Mouse (Mus musculus) embryonic facial prominence, embryonic 14.5 days (tissue): Measurements from ENCODE around the gene Tmem222. TPM values are rescaled to one million over a fixed set of nuclear protein-coding genes. Genes with fewer than 3 reads are reported as not detected.

Experiments
- ATAC-seq: fragments of 200-750 bp; cut with Nextera tagmentation; 2 replicates; pipeline ENCODE4 v1.8.0; 2017; ENCODE audit warnings: low read depth, moderate number of reproducible peaks, moderate TSS enrichment
- DNase-seq: peaks from one replicate; pipeline ENCODE4 v3.0.0-alpha.2; 2015; ENCODE audit warnings: low spot score
- H3K27ac ChIP-seq: fragments of 300-500 bp; sonication (generic); replicated peaks from 2 replicates; pipeline ENCODE4 v1.5.1; 2014; ENCODE audit warnings: low read depth, mild to moderate bottlenecking, low read length, moderate library complexity
- H3K27me3 ChIP-seq: fragments of 300-500 bp; sonication (generic); replicated peaks from 2 replicates; pipeline ENCODE4 v1.6.1; 2014; ENCODE audit warnings: low read length; ENCODE audit not compliant: control insufficient read depth, insufficient read depth
- H3K36me3 ChIP-seq: fragments of 300-500 bp; sonication (generic); 2 replicates; pipeline ENCODE4 v1.6.1; 2014; ENCODE audit warnings: low read length, mixed read lengths; ENCODE audit not compliant: control insufficient read depth, insufficient read depth
- H3K4me1 ChIP-seq: fragments of 300-500 bp; sonication (generic); 2 replicates; pipeline ENCODE4 v1.6.1; 2014; ENCODE audit warnings: antibody characterized with exemption, low read length; ENCODE audit not compliant: control insufficient read depth, insufficient read depth
- H3K4me2 ChIP-seq: fragments of 300-500 bp; sonication (generic); 2 replicates; pipeline ENCODE4 v1.6.1; 2014; ENCODE audit warnings: low read depth, mild to moderate bottlenecking, low read length, moderate library complexity, mixed read lengths
- H3K4me3 ChIP-seq: fragments of 300-500 bp; sonication (generic); 2 replicates; pipeline ENCODE4 v1.5.1; 2014; ENCODE audit warnings: low read depth, mild to moderate bottlenecking, low read length
- H3K9ac ChIP-seq: fragments of 300-500 bp; sonication (generic); 2 replicates; pipeline ENCODE4 v1.6.1; 2014; ENCODE audit warnings: low read depth, mild to moderate bottlenecking, low read length, moderate library complexity, mixed read lengths
- H3K9me3 ChIP-seq: fragments of 300-500 bp; sonication (generic); 2 replicates; pipeline ENCODE4 v1.6.1; 2016; ENCODE audit warnings: low read length; ENCODE audit not compliant: control insufficient read depth
- WGBS: fragments of 180-500 bp; shearing (Covaris S2); extraction: QIAGEN DNeasy Blood & Tissue Kit; methylation state at CpG from one replicate; pipeline ENCODE4 v1.1.7; 2014; 5-methylcytosine and 5-hydroxymethylcytosine counted together
- polyA plus RNA-seq: library from polyadenylated mRNA; unstranded; fragments of >200 nt; fragmentation: Nextera tagmentation; extraction: Ambion mirVana; gene quantifications from 2 replicates; pipeline ENCODE4 v1.2.1, GENCODE M21; 2014

The Tmem222 gene
- polyA plus RNA-seq, 1 experiment from 2014 or later, result 68.3 TPM

DNA sequence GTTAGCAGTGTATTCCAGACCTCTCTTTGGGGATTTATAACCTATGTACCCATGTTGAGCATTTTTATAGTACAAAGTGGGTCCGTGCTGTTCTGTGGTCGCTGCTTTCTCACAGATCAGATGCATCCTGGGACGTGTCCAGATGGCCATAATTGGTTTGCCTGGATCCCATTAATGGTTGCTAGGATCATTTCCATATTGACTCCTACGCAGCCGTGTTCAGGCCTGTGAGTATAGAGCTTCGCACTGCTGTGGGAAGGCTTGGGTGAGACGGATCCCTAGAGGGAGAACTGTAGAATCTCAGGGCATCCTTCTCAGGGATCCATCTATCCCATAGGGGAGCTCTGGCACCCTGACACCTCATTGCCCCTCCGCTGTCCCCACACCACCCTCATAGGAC, 48.0 kb downstream of the Tmem222 start:
- Histone ChIP-seq H3K9ac (no peak overlapping the region), H3K27me3 (no peaks in the 10 kb centered on the region), H3K27ac (0 out of 2 replicates have a peak overlapping the region, but pooled peaks have one; percentile 28), H3K9me3 (no peaks in the 10 kb centered on the region), H3K4me1 (no peaks in the 10 kb centered on the region), H3K4me2 (no peak overlapping the region), H3K36me3 (no peaks in the 10 kb centered on the region), H3K4me3 (no peak overlapping the region)
- DNase-seq (peak; percentile 61), ATAC-seq (no peak)
- WGBS, result 35% methylated on average over 8 of the region's 8 CpGs

DNA sequence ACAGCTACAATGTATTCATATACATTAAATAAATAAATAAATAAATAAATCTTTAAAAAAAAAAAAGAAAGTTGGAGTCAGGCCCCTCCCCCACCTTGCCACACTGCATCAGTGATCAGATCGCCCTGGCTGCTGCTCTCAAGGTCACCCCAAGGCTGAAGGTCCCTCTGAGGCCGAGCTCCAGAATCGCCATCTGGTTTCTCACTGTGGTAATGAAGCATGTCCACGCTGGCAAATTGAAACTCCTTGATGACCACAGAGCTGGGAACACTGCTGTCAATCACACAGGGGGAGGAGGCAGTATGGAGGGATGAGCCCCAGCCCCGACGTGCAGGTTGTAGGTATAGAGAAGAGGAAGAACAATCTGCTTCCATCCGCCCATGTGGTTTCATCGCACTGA, 50.0 kb downstream of the Tmem222 start:
- DNase-seq (no peak), ATAC-seq (no peak)
- no peak overlapping the region for H3K27ac ChIP-seq
- H3K4me1 ChIP-seq, result 0 out of 2 replicates have a peak, but pooled peaks cover 3% of the 10 kb centered on the region
- H3K4me2 ChIP-seq, result no peak overlapping the region
- H3K4me3 ChIP-seq, result no peak overlapping the region
- no peaks in the 10 kb centered on the region for H3K27me3 ChIP-seq
- H3K36me3 ChIP-seq, result no peaks in the 10 kb centered on the region
- 45% methylated on average over 8 of the region's 8 CpGs for WGBS
- H3K9ac ChIP-seq, result no peak overlapping the region
- no peaks in the 10 kb centered on the region for H3K9me3 ChIP-seq

DNA sequence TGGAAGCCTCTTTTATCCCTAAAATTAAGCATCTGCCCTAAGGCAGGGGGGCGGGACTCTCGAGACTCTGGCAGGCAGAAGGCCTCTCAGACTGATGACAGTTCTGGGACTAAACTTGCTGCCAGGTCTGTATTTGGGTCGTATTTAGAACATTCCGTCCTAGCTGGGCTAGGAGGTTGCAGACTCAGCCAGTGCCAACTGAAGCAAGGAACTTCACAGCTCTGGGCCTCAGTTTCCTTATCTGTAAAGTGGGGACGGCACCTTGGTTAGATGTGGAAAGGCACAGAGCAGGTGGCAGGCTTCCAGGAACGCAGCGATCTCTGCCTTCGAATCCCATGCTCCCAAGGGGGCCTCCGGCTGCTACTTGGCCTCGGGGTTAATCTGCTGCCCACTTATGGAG, 51.5 kb downstream of the Tmem222 start:
- Histone ChIP-seq H3K4me2 (no peak overlapping the region), H3K27me3 (0 out of 2 replicates have a peak, but pooled peaks cover 6% of the 10 kb centered on the region), H3K36me3 (no peaks in the 10 kb centered on the region), H3K4me3 (no peak overlapping the region), H3K27ac (no peak overlapping the region), H3K9me3 (no peaks in the 10 kb centered on the region), H3K9ac (no peak overlapping the region), H3K4me1 (0 out of 2 replicates have a peak, but pooled peaks cover 3% of the 10 kb centered on the region)
- ATAC-seq (no peak), DNase-seq (no peak)
- 56% methylated on average over 10 of the region's 10 CpGs for WGBS

DNA sequence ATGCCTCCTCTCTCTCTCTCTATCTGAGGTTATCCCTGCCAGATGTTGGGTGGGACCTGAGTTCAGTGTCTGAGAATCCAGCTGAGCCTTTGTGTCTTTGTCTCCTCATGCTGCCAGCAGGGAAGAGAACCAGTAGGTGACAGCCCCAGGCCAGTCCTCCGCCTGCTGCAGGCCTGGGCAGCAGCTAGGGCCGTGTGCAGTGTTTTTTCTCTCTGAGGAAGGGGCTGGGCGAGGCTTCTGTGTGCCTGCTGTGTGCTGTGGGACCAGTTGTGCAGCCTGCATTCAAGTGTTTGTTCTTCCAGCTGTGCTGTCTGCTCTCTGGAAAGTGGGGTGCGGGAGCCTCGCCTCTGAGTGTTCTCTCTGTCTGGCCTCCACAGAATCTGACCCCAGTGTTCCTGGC, 53.7 kb downstream of the Tmem222 start:
- 0 out of 2 replicates have a peak, but pooled peaks have one; percentile 20 for ATAC-seq
- WGBS, result 42% methylated on average over 5 of the region's 5 CpGs
- no peaks in the 10 kb centered on the region for H3K36me3 ChIP-seq

DNA sequence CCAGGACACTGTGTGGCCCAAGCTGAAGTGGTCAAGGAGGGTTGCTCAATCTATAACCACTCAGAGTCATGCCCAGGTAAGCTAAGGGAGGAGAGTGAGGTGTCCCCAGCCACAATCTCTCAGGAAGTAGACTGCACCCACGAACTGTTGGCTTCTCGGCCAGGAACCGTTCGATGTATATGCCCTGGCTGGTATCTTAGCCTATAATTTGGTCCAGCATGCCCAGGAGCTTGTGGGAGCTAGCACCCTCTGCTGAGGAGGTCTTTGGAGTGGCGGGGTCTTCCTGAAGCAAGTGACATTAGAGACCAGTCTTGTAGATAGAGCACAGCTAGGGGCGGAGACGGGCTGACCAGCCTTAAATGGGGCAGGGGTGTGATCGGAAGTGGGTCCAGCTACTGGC, 55.9 kb downstream of the Tmem222 start:
- H3K4me2 ChIP-seq, result no peak overlapping the region
- DNase-seq, result no peak
- H3K36me3 ChIP-seq, result no peaks in the 10 kb centered on the region
- H3K27ac ChIP-seq, result no peak overlapping the region
- H3K4me3 ChIP-seq, result no peak overlapping the region
- no peaks in the 10 kb centered on the region for H3K9me3 ChIP-seq
- H3K9ac ChIP-seq, result no peak overlapping the region
- 86% methylated on average over 8 of the region's 8 CpGs for WGBS
- ATAC-seq, result no peak
- H3K4me1 ChIP-seq, result 0 out of 2 replicates have a peak, but pooled peaks cover 3% of the 10 kb centered on the region
- 0 out of 2 replicates have a peak, but pooled peaks cover 11% of the 10 kb centered on the region for H3K27me3 ChIP-seq

More for the DNA sequence above, 53.7 kb downstream of the Tmem222 start:
- Histone ChIP-seq H3K9ac (no peak overlapping the region), H3K4me2 (no peak overlapping the region), H3K4me1 (0 out of 2 replicates have a peak, but pooled peaks cover 3% of the 10 kb centered on the region), H3K9me3 (no peaks in the 10 kb centered on the region), H3K27me3 (0 out of 2 replicates have a peak, but pooled peaks cover 11% of the 10 kb centered on the region), H3K4me3 (no peak overlapping the region), H3K27ac (no peak overlapping the region)
- no peak for DNase-seq

DNA sequence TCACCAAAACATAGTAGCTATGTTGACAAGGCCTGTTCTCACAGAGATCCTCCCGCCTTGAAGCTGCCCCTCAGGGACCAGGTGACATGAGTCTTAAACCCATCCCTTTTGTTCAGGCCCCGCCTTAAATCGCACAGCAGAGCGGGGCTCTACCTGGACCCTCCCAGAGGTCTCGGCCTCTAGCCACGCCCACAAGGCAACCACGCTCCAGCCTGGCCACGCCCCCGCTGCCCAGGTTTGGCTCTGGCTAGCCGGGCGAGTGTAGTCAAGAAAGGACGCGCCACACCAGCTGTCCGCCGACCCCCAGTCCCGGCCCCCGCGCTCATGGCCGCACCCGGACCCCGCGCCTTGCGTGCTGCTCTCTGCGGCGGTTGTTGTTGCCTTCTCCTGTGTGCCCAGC, 56.9 kb downstream of the Tmem222 start:
- no peak overlapping the region for H3K27ac ChIP-seq
- 0 out of 2 replicates have a peak, but pooled peaks cover 11% of the 10 kb centered on the region for H3K27me3 ChIP-seq
- WGBS, result 3% methylated on average over 24 of the region's 25 CpGs
- peak overlapping the region; percentile 37 for H3K4me3 ChIP-seq
- peak overlapping the region; percentile 70 for H3K4me2 ChIP-seq
- H3K36me3 ChIP-seq, result no peaks in the 10 kb centered on the region
- no peaks in the 10 kb centered on the region for H3K9me3 ChIP-seq
- 0 out of 2 replicates have a peak, but pooled peaks cover 3% of the 10 kb centered on the region for H3K4me1 ChIP-seq
- H3K9ac ChIP-seq, result peak overlapping the region; percentile 60
- ATAC-seq (peak; percentile 44; the same call in 1 of the 2 replicates), DNase-seq (no peak)

DNA sequence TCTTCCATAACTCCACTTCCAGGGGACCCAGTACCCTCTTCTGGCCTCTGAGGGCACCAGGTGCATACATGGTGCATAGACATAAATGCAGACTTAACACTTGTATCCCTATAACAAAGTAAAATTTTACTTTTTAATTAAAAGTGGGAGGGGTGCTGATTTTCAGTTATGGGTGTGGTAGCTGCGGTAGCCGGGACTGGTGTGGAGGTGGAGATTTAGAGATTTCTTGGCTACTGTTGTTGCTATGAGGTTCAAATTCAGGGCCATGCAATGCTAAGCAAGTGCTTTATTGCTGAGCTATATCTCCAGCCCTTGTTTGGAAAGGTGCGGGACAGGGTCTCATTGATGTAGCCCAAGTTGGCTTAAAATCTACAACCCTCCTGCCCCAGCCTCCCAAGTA, 58.8 kb downstream of the Tmem222 start:
- DNase-seq (no peak), ATAC-seq (no peak)
- Histone ChIP-seq H3K4me3 (no peak overlapping the region), H3K9me3 (no peaks in the 10 kb centered on the region), H3K36me3 (no peaks in the 10 kb centered on the region), H3K4me2 (no peak overlapping the region), H3K4me1 (no peaks in the 10 kb centered on the region), H3K27ac (no peak overlapping the region), H3K9ac (no peak overlapping the region), H3K27me3 (peaks cover 18% of the 10 kb centered on the region; the same call in 1 of the 2 replicates)
- 93% methylated on average over 3 of the region's 3 CpGs for WGBS

DNA sequence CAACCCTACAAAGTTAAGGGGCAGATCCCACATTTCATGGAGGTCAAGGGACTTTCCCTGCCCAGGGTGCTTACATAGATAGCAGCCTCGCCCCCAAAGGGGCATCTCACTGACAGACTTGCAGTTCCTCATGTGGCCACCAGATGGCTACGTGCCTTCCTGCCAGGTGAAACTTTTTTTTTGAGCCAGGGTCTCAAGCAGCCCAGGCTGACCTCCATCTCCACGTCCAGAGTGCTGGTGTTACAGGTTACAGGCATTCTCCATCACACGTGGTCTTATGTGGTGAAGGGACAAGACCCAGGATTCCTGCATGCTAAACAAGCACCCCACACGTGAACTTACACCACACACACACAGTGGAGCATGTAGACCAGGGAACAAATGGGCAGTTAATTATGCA, 60.0 kb downstream of the Tmem222 start:
- DNase-seq (no peak), ATAC-seq (no peak)
- H3K9me3 ChIP-seq, result no peaks in the 10 kb centered on the region

More for the DNA sequence above, 60.0 kb downstream of the Tmem222 start:
- Histone ChIP-seq H3K27ac (no peak overlapping the region), H3K27me3 (peaks cover 29% of the 10 kb centered on the region), H3K9ac (no peak overlapping the region), H3K4me2 (no peak overlapping the region), H3K4me1 (peaks cover 8% of the 10 kb centered on the region), H3K4me3 (no peak overlapping the region), H3K36me3 (no peaks in the 10 kb centered on the region)
- 1% methylated on average over 5 of the region's 5 CpGs for WGBS
